Mouse (Mus musculus): ENCODE results near the gene Olfr169.

DNA sequence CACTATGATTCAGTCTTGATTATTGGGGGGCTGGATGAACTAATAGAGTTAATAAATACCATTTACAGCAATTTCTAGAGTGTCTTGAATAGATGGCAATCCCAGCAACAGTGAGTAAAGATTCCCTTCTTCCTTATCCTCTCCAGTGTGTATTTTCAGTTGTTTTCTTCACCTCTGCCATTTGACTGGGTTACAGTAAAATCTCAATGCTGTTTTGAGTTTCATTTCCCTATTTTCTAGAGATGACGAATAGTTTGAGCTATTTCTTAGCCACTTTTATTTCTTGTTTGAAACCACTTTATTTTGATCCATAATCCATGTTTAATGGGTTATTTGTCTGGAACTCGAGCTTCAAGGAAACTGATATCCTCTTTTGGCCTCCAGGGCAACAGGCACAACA, 31.6 kb upstream of the Olfr169 start:
- TF ChIP-seq CTCF (IDR thresholded peaks at IDR 0.05; ENCODE audit: low read depth) (no peak), EP300 (IDR thresholded peaks at IDR 0.05; ENCODE audit: low read depth) (no peak)

All from heart, postnatal 0 days (tissue).